ENCODE assay signal across 8 mouse cellular contexts in the genomic region with DNA sequence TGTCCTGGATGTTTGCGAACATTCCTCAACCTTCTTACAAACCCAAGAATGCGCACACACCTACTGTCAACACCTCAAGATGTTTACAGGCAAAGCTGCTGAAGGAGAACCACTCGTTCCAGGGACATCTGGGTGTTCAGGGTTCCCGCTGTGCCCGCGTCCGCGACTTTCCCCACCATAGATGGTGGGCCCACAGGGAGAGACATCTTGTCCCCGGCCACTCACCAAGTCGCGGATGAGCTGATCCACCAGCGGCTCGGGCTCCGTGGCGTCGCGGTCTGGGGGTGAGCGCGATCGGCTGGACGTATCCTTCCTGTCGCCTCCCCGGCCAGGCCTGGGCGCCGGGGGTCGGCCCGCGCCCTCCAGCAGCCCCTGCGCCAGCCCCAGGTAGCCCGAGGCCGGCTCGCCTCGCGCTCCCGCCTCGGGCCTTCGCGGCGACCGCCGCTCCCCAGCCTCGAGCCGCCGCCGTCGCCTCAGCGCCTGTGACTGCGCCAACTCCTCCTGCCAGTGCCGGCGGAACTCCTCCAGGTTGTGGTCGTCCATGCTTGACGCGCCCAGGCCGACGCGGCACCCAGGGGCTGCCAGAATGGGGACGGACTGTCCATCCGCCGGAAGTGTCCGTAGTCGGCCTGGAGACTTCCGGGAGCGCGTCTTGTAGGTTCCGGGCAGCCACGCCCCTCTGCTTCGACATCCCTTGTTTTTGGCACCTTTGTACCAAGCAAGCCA. TPM values are rescaled to one million over a fixed set of nuclear protein-coding genes. Genes with fewer than 3 reads are reported as not detected.
DNase-seq lines count a peak whose midpoint lies in the region; ATAC-seq and TF ChIP-seq lines count a peak whose summit lies in the region.

Gene Fbxw8 (minus strand): TSS at position 626 of the 726 bp plus-strand sequence.

- H3K9me3 ChIP-seq in megakaryocyte, embryonic 14.5 days = peaks cover 3% of the 10 kb centered on the region; the same call in 1 of the 2 replicates

- no peaks in the 10 kb centered on the region; the same call in 1 of the 2 replicates for H3K4me1 ChIP-seq in cortical plate, adult 2 months (ENCODE audit: control insufficient read depth, insufficient read depth, low read length)
- peaks cover 40% of the 10 kb centered on the region for H3K4me1 ChIP-seq in megakaryocyte, embryonic 14.5 days

- peak; percentile 82 for TF ChIP-seq POLR2A in cortical plate, adult 2 months (IDR thresholded peaks at IDR 0.05; ENCODE audit: extremely low read depth, insufficient read depth, low read length)

- peak within 1 kb of the TSS; percentile 83 for H3K4me3 ChIP-seq in cortical plate, adult 2 months (ENCODE audit: insufficient read depth, low read length)
- H3K4me3 ChIP-seq in megakaryocyte, embryonic 14.5 days (replicated peaks) = peak within 1 kb of the TSS; percentile 97

- peaks cover 29% of the 10 kb centered on the region for H3K36me3 ChIP-seq in megakaryocyte, embryonic 14.5 days (replicated peaks; ENCODE audit: low read length)

- no peak within 1 kb of the TSS for H3K27ac ChIP-seq in cortical plate, adult 2 months (ENCODE audit: insufficient read depth, low read length)

- TF ChIP-seq CTCF in cortical plate, adult 2 months (IDR thresholded peaks at IDR 0.05; ENCODE audit: extremely low read depth, insufficient read depth, low read length) = no peak

- H3K27me3 ChIP-seq in megakaryocyte, embryonic 14.5 days (replicated peaks) = peaks cover 11% of the 10 kb centered on the region

- peak; percentile 73 for ATAC-seq in activated CD4-positive, CD25-positive, alpha-beta regulatory T cell, adult 4 months

- peak; percentile 72 to 82 for DNase-seq in gastrocnemius, adult 8-10 months (ENCODE audit: low spot score in 2 of 2)
- peak; percentile 62 for DNase-seq in hindlimb bud, embryonic 11.5 days (ENCODE audit: extremely low spot score, low read depth, low spot score)
- peak; percentile 74 to 79 for DNase-seq in left cerebral cortex, adult 8-10 months (ENCODE audit: low spot score in 2 of 2)
- peak; percentile 92 to 94 for DNase-seq in right cerebral cortex, postnatal 10 days (ENCODE audit: low spot score in 2 of 2)
- peak; percentile 79 to 87 for DNase-seq in urinary bladder, postnatal 36 days (ENCODE audit: low spot score in 2 of 2)

RNA-seq across cellular contexts. Expression of gene Fbxw8, which starts in this region (rescaled TPM):
- polyA plus RNA-seq in activated CD4-positive, CD25-positive, alpha-beta regulatory T cell, adult 4 months (2017; shearing (Covaris generic)) = 1 to 10 TPM; 3.1 to 3.6 TPM
- polyA plus RNA-seq in cortical plate, adult 2 months (2012; rRNA removed) = 31.8 and 31.9 TPM in 2 replicates
- total RNA-seq in gastrocnemius, adult 8-10 months (2022) = 10 to 100 TPM; 17.7 to 23.7 (median 19.0) TPM
- total RNA-seq in left cerebral cortex, adult 8-10 months (2022) = 10 to 100 TPM; 30.5 to 33.5 (median 31.6) TPM
- polyA plus RNA-seq in megakaryocyte, embryonic 14.5 days (2012; ENCODE audit: insufficient read depth, low replicate concordance) = 22.8 and 42.5 TPM in 2 replicates
